Mouse (Mus musculus): ENCODE measurements around the gene Uhrf1bp1. TPM values are rescaled to one million over a fixed set of nuclear protein-coding genes. Genes with fewer than 3 reads are reported as not detected.
A peak's percentile ranks its signal among the peaks of the same experiment; 100 is the strongest.

The Uhrf1bp1 gene
- polyA plus RNA-seq, 1 experiment: 18.2 TPM

- no peaks in the 10 kb centered on the region; the same call in 1 of the 2 replicates for H3K4me1 ChIP-seq (ENCODE audit: control insufficient read depth, insufficient read depth, low read length)
- no peaks in the 10 kb centered on the region for H3K27me3 ChIP-seq (ENCODE audit: control insufficient read depth, insufficient read depth, low read length)
- TF ChIP-seq POLR2A (IDR thresholded peaks at IDR 0.05; ENCODE audit: borderline replicate concordance, insufficient read depth, low read length) (no peak), CTCF (IDR thresholded peaks at IDR 0.05; ENCODE audit: borderline replicate concordance, insufficient read depth, low read depth, low read length) (no peak)
- DNase-seq: peak; percentile 17 to 25
- peak overlapping the region; percentile 79 for H3K4me3 ChIP-seq (replicated peaks; ENCODE audit: insufficient read depth, low read depth, low read length)
- no peak overlapping the region; the same call in 1 of the 2 replicates for H3K27ac ChIP-seq (ENCODE audit: insufficient read depth, low read length)
- WGBS: under 1% methylated on average over 12 of the region's 12 CpGs
These were observed 52.1 kb downstream of the Uhrf1bp1 start for GRCm38 (mm10) chr17:27908206-27908887.

GRCm38 (mm10) chr17:27908888-27909621 lies 52.8 kb downstream of the Uhrf1bp1 start, which contains the start of gene Anks1:
Gene Anks1, plus strand, starts transcription at chr17:27909306.
- Histone ChIP-seq H3K27ac (ENCODE audit: insufficient read depth, low read length) (peak within 1 kb of the TSS; percentile 51), H3K4me3 (replicated peaks; ENCODE audit: insufficient read depth, low read depth, low read length) (peak within 1 kb of the TSS; percentile 79), H3K4me1 (ENCODE audit: control insufficient read depth, insufficient read depth, low read length) (no peaks in the 10 kb centered on the region; the same call in 1 of the 2 replicates), H3K27me3 (ENCODE audit: control insufficient read depth, insufficient read depth, low read length) (no peaks in the 10 kb centered on the region)
- under 1% methylated on average over 74 of the region's 78 CpGs for WGBS
- TF ChIP-seq CTCF (IDR thresholded peaks at IDR 0.05; ENCODE audit: borderline replicate concordance, insufficient read depth, low read depth, low read length) (peak; percentile 27; the same call in 1 of the 2 replicates), POLR2A (IDR thresholded peaks at IDR 0.05; ENCODE audit: borderline replicate concordance, insufficient read depth, low read length) (peak; percentile 40; the same call in 1 of the 2 replicates)
- DNase-seq: peak; percentile 89 to 91

GRCm38 (mm10) chr17:27909622-27910500 lies 53.6 kb downstream of the Uhrf1bp1 start, which contains the start of gene Taf11:
Gene Taf11, minus strand, starts transcription at chr17:27909844.
- peak within 1 kb of the TSS; percentile 51 for H3K27ac ChIP-seq (ENCODE audit: insufficient read depth, low read length)
- 1% methylated on average over 53 of the region's 53 CpGs for WGBS
- TF ChIP-seq CTCF (IDR thresholded peaks at IDR 0.05; ENCODE audit: borderline replicate concordance, insufficient read depth, low read depth, low read length) (peak; percentile 1; the same call in 1 of the 2 replicates), POLR2A (IDR thresholded peaks at IDR 0.05; ENCODE audit: borderline replicate concordance, insufficient read depth, low read length) (no peak)
- peak; percentile 85 to 87 for DNase-seq
- H3K27me3 ChIP-seq (ENCODE audit: control insufficient read depth, insufficient read depth, low read length): no peaks in the 10 kb centered on the region
- peak within 1 kb of the TSS; percentile 62 for H3K4me3 ChIP-seq (replicated peaks; ENCODE audit: insufficient read depth, low read depth, low read length)
- no peaks in the 10 kb centered on the region; the same call in 1 of the 2 replicates for H3K4me1 ChIP-seq (ENCODE audit: control insufficient read depth, insufficient read depth, low read length)

- H3K27me3 ChIP-seq (ENCODE audit: control insufficient read depth, insufficient read depth, low read length): no peaks in the 10 kb centered on the region
- DNase-seq: no peak
- WGBS: 88% methylated on average over 7 of the region's 7 CpGs
- H3K4me3 ChIP-seq (replicated peaks; ENCODE audit: insufficient read depth, low read depth, low read length): no peak overlapping the region
- no peak overlapping the region for H3K27ac ChIP-seq (ENCODE audit: insufficient read depth, low read length)
- H3K4me1 ChIP-seq (ENCODE audit: control insufficient read depth, insufficient read depth, low read length): no peaks in the 10 kb centered on the region; the same call in none of the 2 replicates
- TF ChIP-seq POLR2A (IDR thresholded peaks at IDR 0.05; ENCODE audit: borderline replicate concordance, insufficient read depth, low read length) (no peak), CTCF (IDR thresholded peaks at IDR 0.05; ENCODE audit: borderline replicate concordance, insufficient read depth, low read depth, low read length) (no peak)
These were observed 55.1 kb downstream of the Uhrf1bp1 start for GRCm38 (mm10) chr17:27911371-27911770.

- Histone ChIP-seq H3K27me3 (ENCODE audit: control insufficient read depth, insufficient read depth, low read length) (no peaks in the 10 kb centered on the region), H3K4me1 (ENCODE audit: control insufficient read depth, insufficient read depth, low read length) (no peaks in the 10 kb centered on the region; the same call in none of the 2 replicates), H3K27ac (ENCODE audit: insufficient read depth, low read length) (no peak overlapping the region), H3K4me3 (replicated peaks; ENCODE audit: insufficient read depth, low read depth, low read length) (no peak overlapping the region)
- TF ChIP-seq POLR2A (IDR thresholded peaks at IDR 0.05; ENCODE audit: borderline replicate concordance, insufficient read depth, low read length): no peak
- TF ChIP-seq CTCF (IDR thresholded peaks at IDR 0.05; ENCODE audit: borderline replicate concordance, insufficient read depth, low read depth, low read length): no peak
- DNase-seq: no peak
- 92% methylated on average over 4 of the region's 4 CpGs for WGBS
These were observed 58.5 kb downstream of the Uhrf1bp1 start for GRCm38 (mm10) chr17:27914742-27915141.

GRCm38 (mm10) chr17:27916366-27916765 lies 60.1 kb downstream of the Uhrf1bp1 start:
- no peak for TF ChIP-seq POLR2A (IDR thresholded peaks at IDR 0.05; ENCODE audit: borderline replicate concordance, insufficient read depth, low read length)
- no peak for TF ChIP-seq CTCF (IDR thresholded peaks at IDR 0.05; ENCODE audit: borderline replicate concordance, insufficient read depth, low read depth, low read length)
- H3K27me3 ChIP-seq (ENCODE audit: control insufficient read depth, insufficient read depth, low read length): no peaks in the 10 kb centered on the region
- DNase-seq: no peak
- peaks cover 10% of the 10 kb centered on the region for H3K4me1 ChIP-seq (ENCODE audit: control insufficient read depth, insufficient read depth, low read length)
- H3K27ac ChIP-seq (ENCODE audit: insufficient read depth, low read length): no peak overlapping the region
- WGBS: 72% methylated on average over 4 of the region's 4 CpGs
- H3K4me3 ChIP-seq (replicated peaks; ENCODE audit: insufficient read depth, low read depth, low read length): no peak overlapping the region

- Histone ChIP-seq H3K27ac (ENCODE audit: insufficient read depth, low read length) (no peak overlapping the region), H3K27me3 (ENCODE audit: control insufficient read depth, insufficient read depth, low read length) (no peaks in the 10 kb centered on the region)
- 26% methylated on average over 4 of the region's 4 CpGs for WGBS
These were observed 64.4 kb downstream of the Uhrf1bp1 start for GRCm38 (mm10) chr17:27920676-27921075.

More at GRCm38 (mm10) chr17:27920676-27921075, 64.4 kb downstream of the Uhrf1bp1 start:
- Histone ChIP-seq H3K4me1 (ENCODE audit: control insufficient read depth, insufficient read depth, low read length) (peaks cover 13% of the 10 kb centered on the region), H3K4me3 (replicated peaks; ENCODE audit: insufficient read depth, low read depth, low read length) (no peak overlapping the region)
- TF ChIP-seq POLR2A (IDR thresholded peaks at IDR 0.05; ENCODE audit: borderline replicate concordance, insufficient read depth, low read length): no peak
- TF ChIP-seq CTCF (IDR thresholded peaks at IDR 0.05; ENCODE audit: borderline replicate concordance, insufficient read depth, low read depth, low read length): no peak
- DNase-seq: no peak
